Mouse (Mus musculus) heart, adult 9 months (tissue): ENCODE measurements around the gene Olfr517.

Experiments used
- DNase-seq, 2 experiments: peaks; one replicate each; pipeline ENCODE4 v3.0.0; 2022; ENCODE audit warnings: low spot score in 2 of 2

The Olfr517 gene

GRCm38 (mm10) chr7:108872279-108872678 is at the start of gene Olfr517:
Gene Olfr517 (minus strand): TSS chr7:108872379.
- DNase-seq: no peak

GRCm38 (mm10) chr7:108903969-108904368 is 31.8 kb upstream of the Olfr517 start:
- no peak for DNase-seq

- DNase-seq: no peak
Measured at GRCm38 (mm10) chr7:108894320-108894719, 22.1 kb upstream of the Olfr517 start, which contains the start of gene Olfr519. Gene Olfr519 (minus strand): TSS chr7:108894420.

GRCm38 (mm10) chr7:108884906-108885305 is 12.7 kb upstream of the Olfr517 start, which contains the start of gene Olfr518:
Gene Olfr518 (minus strand): TSS chr7:108885006.
- no peak for DNase-seq

GRCm38 (mm10) chr7:108850429-108850828 is 21.8 kb downstream of the Olfr517 start, which contains the start of gene Olfr516:
Gene Olfr516 (minus strand): TSS chr7:108850529.
- no peak for DNase-seq

- DNase-seq: no peak
Measured at GRCm38 (mm10) chr7:108825897-108826296, 46.3 kb downstream of the Olfr517 start, which contains the start of gene Olfr514. Gene Olfr514 (minus strand): TSS chr7:108825997.
